Mouse (Mus musculus) limb, embryonic 12.5 days (tissue): ENCODE measurements at regions not wholly inside any gene's neighbourhood (a gene's known extent, or its start where the extent isn't known, plus 50 kb on each side); places are given as distances from the start of the nearest gene placed in this dataset.

ENCODE experiments used
- ATAC-seq: fragments of 200-750 bp; cut with Nextera tagmentation; 2 replicates; pipeline ENCODE4 v1.8.0; 2017; ENCODE audit warnings: low read depth, moderate TSS enrichment; ENCODE audit not compliant: insufficient number of reproducible peaks, insufficient read depth, low FRiP score, low TSS enrichment
- H3K27ac ChIP-seq: fragments of 300-500 bp; sonication (generic); 2 replicates; pipeline ENCODE4 v1.5.1; 2016; ENCODE audit warnings: mild to moderate bottlenecking, moderate library complexity
- H3K27me3 ChIP-seq: fragments of 300-500 bp; sonication (generic); 2 replicates; pipeline ENCODE4 v1.6.1; 2016; ENCODE audit warnings: mild to moderate bottlenecking, moderate library complexity
- H3K36me3 ChIP-seq: fragments of 300-500 bp; sonication (generic); 2 replicates; pipeline ENCODE4 v1.6.1; 2016; ENCODE audit warnings: mild to moderate bottlenecking, moderate library complexity
- H3K4me1 ChIP-seq: fragments of 300-500 bp; sonication (generic); replicated peaks from 2 replicates; pipeline ENCODE4 v1.6.1; 2016
- H3K4me2 ChIP-seq: fragments of 300-500 bp; sonication (generic); 2 replicates; pipeline ENCODE4 v1.6.1; 2016; ENCODE audit warnings: mild to moderate bottlenecking, moderate library complexity
- H3K4me3 ChIP-seq: fragments of 300-500 bp; sonication (generic); replicated peaks from 2 replicates; pipeline ENCODE4 v1.5.1; 2016; ENCODE audit warnings: mild to moderate bottlenecking
- H3K9ac ChIP-seq: fragments of 300-500 bp; sonication (generic); replicated peaks from 2 replicates; pipeline ENCODE4 v1.6.1; 2016; ENCODE audit warnings: mild to moderate bottlenecking, moderate library complexity
- H3K9me3 ChIP-seq: fragments of 300-500 bp; sonication (generic); 2 replicates; pipeline ENCODE4 v1.6.1; 2016; ENCODE audit warnings: mild to moderate bottlenecking, moderate library complexity
- WGBS: fragments of 180-500 bp; shearing (Covaris S2); methylation state at CpG from one replicate; pipeline ENCODE4 v1.1.7; 2016; 5-methylcytosine and 5-hydroxymethylcytosine counted together

DNA sequence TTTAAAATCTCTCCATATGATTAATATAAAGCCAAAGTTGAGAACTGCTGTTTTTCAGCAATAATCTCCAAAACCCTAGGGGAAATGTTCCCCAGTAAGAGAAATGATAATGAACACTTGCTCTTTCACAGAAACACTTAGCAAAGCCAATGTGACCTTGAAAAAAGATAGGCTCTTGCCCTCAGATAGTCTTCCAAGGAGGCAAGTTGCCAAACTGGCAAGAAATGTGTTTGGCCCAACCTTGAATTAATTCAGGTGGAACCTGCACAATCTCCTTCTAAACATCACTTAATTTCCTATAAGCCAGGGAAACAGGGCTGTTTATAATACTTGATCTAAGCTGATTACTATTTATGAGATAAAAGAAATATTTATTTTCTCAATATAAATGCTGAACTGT, 244.0 kb upstream of the Gnaz start:
- H3K9me3 ChIP-seq = no peaks in the 10 kb centered on the region
- H3K27me3 ChIP-seq = no peaks in the 10 kb centered on the region
- no peak overlapping the region for H3K9ac ChIP-seq
- no peak overlapping the region for H3K4me3 ChIP-seq
- ATAC-seq = no peak
- no peak overlapping the region for H3K4me2 ChIP-seq
- no peaks in the 10 kb centered on the region for H3K36me3 ChIP-seq
- no peaks in the 10 kb centered on the region for H3K4me1 ChIP-seq
- no peak overlapping the region for H3K27ac ChIP-seq

DNA sequence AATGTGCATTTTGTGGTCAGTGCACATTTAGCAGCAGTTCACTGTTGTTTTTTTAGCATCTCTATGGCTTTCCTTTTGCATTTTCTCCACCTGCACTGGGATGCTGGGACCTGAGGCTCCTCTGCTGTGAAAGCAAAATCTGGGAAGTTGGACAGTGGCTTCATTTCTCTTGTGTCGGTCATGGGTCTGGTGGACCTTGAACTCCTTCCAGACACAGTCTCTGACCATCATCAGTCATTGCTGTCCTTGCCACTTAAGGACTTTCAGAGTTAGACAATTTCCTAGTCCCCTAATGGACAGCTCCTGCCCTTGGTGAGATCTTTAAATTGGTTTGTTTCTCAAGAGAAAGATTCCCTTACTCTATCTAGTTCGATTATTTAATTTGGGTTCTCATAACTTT, 217.5 kb upstream of the Gnaz start:
- no peaks in the 10 kb centered on the region for H3K36me3 ChIP-seq
- no peak overlapping the region for H3K4me2 ChIP-seq
- no peak overlapping the region for H3K9ac ChIP-seq
- H3K27me3 ChIP-seq = no peaks in the 10 kb centered on the region
- no peak for ATAC-seq
- no peaks in the 10 kb centered on the region for H3K4me1 ChIP-seq
- 87% methylated on average over 2 of the region's 2 CpGs for WGBS
- H3K27ac ChIP-seq = no peak overlapping the region
- H3K4me3 ChIP-seq = no peak overlapping the region
- peaks cover 5% of the 10 kb centered on the region; the same call in 1 of the 2 replicates for H3K9me3 ChIP-seq

DNA sequence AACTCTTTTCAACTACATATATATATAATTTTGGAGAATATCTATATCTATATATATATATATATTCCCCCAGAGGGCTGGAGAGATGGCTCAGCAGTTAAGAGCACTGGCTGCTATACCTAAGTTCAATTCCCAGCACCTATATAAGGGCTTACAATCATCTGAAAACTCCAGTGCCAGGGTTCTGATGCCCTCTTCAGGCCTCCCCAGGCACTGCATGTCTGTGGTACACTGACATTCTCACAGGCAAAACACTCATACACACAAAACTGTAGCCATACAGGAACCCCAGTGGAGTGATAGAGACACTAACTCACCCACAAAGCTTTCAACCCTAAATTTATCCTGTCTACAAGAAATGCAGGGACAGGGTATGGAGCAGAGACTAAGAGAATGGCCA, 216.1 kb upstream of the Gnaz start:
- Histone ChIP-seq H3K4me2 (no peak overlapping the region), H3K27ac (no peak overlapping the region), H3K4me1 (no peaks in the 10 kb centered on the region), H3K4me3 (no peak overlapping the region), H3K36me3 (no peaks in the 10 kb centered on the region), H3K9ac (no peak overlapping the region), H3K27me3 (no peaks in the 10 kb centered on the region), H3K9me3 (peaks cover 5% of the 10 kb centered on the region; the same call in 1 of the 2 replicates)
- ATAC-seq = no peak

DNA sequence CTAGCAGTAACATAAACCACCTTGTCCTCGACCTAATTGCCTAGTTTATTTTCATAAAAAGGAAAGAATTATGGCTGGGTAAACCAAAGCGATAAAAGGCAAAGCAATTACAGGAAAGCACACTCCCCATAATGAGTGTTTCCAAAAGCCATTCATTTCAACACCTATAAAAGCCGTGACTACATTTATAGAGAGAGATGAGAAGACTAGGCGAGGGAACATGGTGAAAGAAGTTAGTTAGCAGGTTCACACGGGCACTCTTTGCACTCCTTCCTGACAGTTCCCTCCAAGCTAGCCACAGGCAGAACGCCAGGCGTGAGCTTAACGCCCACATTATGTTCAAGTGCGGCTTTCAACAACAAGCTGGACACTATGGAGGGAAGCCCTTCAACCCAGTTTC, 206.2 kb upstream of the Gnaz start:
- Histone ChIP-seq H3K4me2 (peak overlapping the region; percentile 13; the same call in 1 of the 2 replicates), H3K9me3 (no peaks in the 10 kb centered on the region), H3K27ac (no peak overlapping the region), H3K27me3 (no peaks in the 10 kb centered on the region), H3K4me3 (no peak overlapping the region), H3K36me3 (no peaks in the 10 kb centered on the region), H3K9ac (no peak overlapping the region), H3K4me1 (0 out of 2 replicates have a peak, but pooled peaks cover 4% of the 10 kb centered on the region)
- ATAC-seq = no peak
- 25% methylated on average over 9 of the region's 9 CpGs for WGBS

DNA sequence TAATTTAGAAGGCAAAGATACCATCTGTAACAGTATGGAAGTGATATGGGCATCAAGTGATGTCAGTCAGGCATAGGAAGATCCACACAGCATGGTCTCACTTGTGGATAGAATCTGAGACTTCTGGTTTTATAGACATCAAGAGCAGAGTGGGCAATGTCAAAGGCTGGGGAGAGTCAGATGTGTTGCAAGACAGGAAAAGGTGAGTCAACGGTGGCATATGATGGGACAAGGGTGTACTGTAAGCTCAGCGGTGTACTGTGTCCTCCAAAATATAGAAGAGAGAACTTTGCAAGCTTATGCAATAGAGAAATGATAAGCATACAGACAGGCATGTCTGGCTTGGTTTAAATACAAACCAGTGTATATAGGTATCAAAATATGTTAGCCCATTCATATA, 177.7 kb upstream of the Gnaz start:
- H3K9me3 ChIP-seq = no peaks in the 10 kb centered on the region
- H3K4me1 ChIP-seq = no peaks in the 10 kb centered on the region
- H3K4me3 ChIP-seq = no peak overlapping the region
- whole genome bisulfite sequencing = 90% methylated on average over 2 of the region's 2 CpGs
- ATAC-seq = no peak
- no peak overlapping the region for H3K4me2 ChIP-seq
- no peaks in the 10 kb centered on the region for H3K27me3 ChIP-seq
- no peaks in the 10 kb centered on the region for H3K36me3 ChIP-seq
- H3K27ac ChIP-seq = no peak overlapping the region
- no peak overlapping the region for H3K9ac ChIP-seq

DNA sequence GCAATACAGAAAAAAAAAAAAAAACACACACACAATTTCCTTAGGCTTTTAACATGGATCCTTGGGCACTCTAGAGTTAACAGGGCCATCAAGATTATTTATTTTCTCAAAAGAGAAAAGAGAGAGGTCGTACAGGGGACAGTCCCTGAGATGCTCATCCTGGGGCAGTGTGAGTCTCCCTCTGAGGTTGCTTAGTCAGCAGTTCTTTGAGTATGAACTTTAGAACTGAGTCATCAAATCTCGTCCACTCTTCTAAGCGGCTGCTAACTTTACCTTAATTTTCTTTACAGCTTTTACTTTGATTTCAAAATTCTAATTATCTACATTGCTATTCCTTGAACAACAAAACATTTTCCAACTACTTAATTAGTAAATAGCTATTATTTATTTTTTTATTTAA, 177.0 kb upstream of the Gnaz start:
- no peak for ATAC-seq

DNA sequence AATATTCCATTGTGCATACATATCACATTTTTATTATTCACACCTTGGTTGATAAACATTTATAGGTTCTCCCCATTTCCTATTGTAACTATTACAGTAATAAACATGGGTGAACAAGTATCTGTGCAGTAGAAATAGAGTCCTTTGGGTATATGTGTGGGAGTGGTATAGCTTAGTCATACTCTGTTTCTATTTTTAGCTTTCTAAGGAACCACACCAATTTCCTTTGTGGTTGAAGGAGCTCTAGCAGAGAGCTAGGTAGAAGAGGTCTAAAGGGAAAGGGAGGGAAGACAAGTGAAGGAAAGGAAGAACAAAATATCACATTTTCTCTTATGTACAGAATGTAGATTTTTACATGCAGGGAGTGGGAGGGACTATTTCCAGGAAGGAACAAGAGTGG, 143.6 kb upstream of the Gnaz start:
- no peak overlapping the region for H3K4me3 ChIP-seq
- H3K9ac ChIP-seq = no peak overlapping the region
- no peaks in the 10 kb centered on the region for H3K27me3 ChIP-seq
- ATAC-seq = no peak
- no peak overlapping the region for H3K27ac ChIP-seq
- H3K36me3 ChIP-seq = no peaks in the 10 kb centered on the region
- no peaks in the 10 kb centered on the region for H3K9me3 ChIP-seq
- no peaks in the 10 kb centered on the region for H3K4me1 ChIP-seq
- H3K4me2 ChIP-seq = no peak overlapping the region

More for the DNA sequence above, 177.0 kb upstream of the Gnaz start:
- WGBS = 70% methylated on average over 3 of the region's 3 CpGs
- no peaks in the 10 kb centered on the region for H3K27me3 ChIP-seq
- no peak overlapping the region for H3K9ac ChIP-seq
- no peak overlapping the region for H3K4me3 ChIP-seq
- no peaks in the 10 kb centered on the region for H3K4me1 ChIP-seq
- no peak overlapping the region for H3K27ac ChIP-seq
- H3K4me2 ChIP-seq = no peak overlapping the region
- no peaks in the 10 kb centered on the region for H3K36me3 ChIP-seq
- no peaks in the 10 kb centered on the region for H3K9me3 ChIP-seq

DNA sequence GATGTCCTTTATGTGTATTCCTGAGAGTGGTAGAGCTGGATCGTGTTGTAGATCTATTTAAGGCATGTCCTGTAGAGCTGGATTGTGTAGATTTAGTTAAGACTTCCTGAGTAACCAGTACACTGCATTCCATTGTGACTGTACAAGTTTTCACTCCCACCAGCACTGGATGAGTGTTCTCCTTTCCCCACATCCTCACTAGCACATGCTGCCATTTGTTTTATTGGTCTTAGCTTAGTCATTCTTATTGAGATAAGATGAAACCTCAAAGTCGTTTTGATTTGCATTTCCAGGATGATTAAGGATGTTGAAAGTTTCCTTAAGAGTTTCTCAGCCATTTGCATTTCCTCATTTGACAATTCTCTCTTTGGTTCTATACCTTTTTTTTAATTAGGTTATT, 132.6 kb upstream of the Gnaz start:
- Histone ChIP-seq H3K27ac (no peak overlapping the region), H3K9ac (no peak overlapping the region), H3K27me3 (no peaks in the 10 kb centered on the region), H3K4me1 (no peaks in the 10 kb centered on the region), H3K4me3 (no peak overlapping the region), H3K36me3 (no peaks in the 10 kb centered on the region), H3K9me3 (no peaks in the 10 kb centered on the region), H3K4me2 (no peak overlapping the region)
- 67% methylated on average over 2 of the region's 2 CpGs for WGBS
- no peak for ATAC-seq

DNA sequence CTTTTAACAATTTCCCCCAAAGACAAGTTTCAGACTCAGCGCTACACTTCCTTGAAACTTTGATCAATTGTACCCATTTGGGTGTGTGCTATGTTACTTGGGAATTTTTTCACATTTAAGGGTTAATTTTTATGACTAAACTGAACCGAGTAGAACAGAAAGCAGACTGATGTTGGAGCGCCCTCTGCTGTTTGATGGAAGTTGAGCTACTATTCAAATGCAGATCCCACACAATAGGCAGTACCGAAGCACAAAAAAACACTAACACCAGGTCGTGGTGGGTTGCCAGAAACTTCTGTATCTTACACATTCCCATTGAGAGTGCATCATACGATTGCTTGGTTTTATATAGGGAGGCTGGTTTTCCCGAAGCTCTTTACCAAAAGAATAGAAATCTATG, 118.6 kb upstream of the Gnaz start:
- H3K36me3 ChIP-seq = no peaks in the 10 kb centered on the region
- H3K27me3 ChIP-seq = no peaks in the 10 kb centered on the region
- H3K27ac ChIP-seq = no peak overlapping the region
- no peak for ATAC-seq
- no peak overlapping the region for H3K9ac ChIP-seq
- no peak overlapping the region for H3K4me3 ChIP-seq
- H3K4me2 ChIP-seq = no peak overlapping the region
- H3K4me1 ChIP-seq = no peaks in the 10 kb centered on the region
- WGBS = 12% methylated on average over 7 of the region's 7 CpGs
- H3K9me3 ChIP-seq = no peaks in the 10 kb centered on the region

DNA sequence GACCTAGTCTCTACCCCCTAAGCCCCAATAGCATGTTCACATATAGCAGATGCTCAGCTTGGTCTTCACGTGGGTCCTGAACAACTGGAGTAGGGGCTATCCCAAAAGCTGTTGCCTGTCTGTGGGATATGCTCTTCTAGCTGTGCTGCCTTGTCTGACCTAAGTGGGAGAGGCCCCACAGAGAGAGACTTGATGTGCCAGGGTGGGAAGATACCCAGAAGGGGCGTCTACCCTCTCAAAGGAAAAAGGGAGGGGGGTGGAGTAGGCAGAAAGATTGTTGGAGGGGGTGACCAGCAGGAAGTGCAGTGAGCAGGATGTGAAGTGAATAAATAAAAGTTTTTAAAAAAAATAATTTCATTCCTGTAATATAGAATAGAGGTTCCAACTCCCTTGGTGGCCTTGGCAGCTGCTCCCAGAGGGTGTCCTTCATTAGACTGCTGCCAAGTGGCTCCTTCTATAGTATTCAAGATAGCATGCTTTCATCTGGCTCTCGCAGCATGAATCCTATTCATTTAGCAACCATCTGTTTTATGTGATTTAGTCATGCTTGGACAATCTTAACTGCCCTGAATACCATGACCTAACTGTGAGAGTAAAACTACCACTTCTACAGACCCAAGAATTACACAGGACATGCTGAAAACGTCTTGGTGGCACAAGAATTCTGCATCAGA, 111.8 kb upstream of the Gnaz start:
- Histone ChIP-seq H3K9ac (no peak overlapping the region), H3K36me3 (no peaks in the 10 kb centered on the region), H3K27ac (no peak overlapping the region), H3K27me3 (no peaks in the 10 kb centered on the region), H3K4me2 (no peak overlapping the region), H3K4me3 (no peak overlapping the region), H3K9me3 (no peaks in the 10 kb centered on the region), H3K4me1 (no peaks in the 10 kb centered on the region)
- no peak for ATAC-seq
- whole genome bisulfite sequencing = 71% methylated on average over 4 of the region's 4 CpGs
